Mouse (Mus musculus): ENCODE measurements at regions not wholly inside any gene's neighbourhood (a gene's known extent, or its start where the extent isn't known, plus 50 kb on each side); places are given as distances from the start of the nearest gene placed in this dataset.
A peak's percentile ranks its signal among the peaks of the same experiment; 100 is the strongest.

DNA sequence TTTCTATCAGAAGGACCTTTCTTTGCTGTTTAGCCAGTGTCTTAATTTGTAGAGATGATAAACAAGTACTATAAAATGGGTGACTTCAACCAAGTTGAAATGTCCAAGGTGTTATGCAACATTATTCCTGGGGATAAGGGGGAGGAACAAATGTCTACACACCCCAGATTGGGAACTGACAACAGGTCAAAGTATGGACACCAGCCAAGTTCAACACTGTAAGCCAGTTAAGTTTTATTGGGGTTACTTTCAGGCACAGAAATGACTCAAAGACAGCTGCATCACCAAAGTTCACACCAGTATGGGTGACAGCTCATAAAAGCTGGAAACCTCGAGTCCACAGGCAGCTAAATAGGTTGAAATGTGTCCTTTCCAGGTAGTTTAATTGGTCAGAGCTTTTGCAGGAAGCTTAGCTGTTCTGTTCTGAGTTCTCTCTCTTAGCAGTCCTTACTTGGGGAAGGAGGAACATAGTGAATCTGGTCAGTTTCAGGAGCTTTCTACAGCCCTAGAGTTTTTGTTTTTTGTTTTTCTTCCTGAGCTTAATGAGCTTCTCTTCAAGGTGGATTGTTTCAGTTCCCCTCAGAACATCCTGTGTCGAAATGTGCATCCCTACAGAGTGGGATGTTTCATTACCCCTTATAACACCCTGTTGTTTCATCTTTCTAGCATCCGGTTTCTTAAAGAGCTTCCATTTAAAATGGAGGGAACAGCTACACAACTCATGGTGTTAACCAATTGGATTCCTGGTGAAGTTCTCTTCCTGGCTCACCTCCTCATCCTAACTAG lies 279.2 kb upstream of the Cdyl start:
- Histone ChIP-seq H3K27me3 (replicated peaks; ENCODE audit: control insufficient read depth, insufficient read depth, low read length) (no peaks in the 10 kb centered on the region), H3K36me3 (ENCODE audit: control insufficient read depth, insufficient read depth, low read length) (no peaks in the 10 kb centered on the region), H3K27ac (ENCODE audit: insufficient read depth, low read depth, low read length) (no peak overlapping the region), H3K4me1 (ENCODE audit: control insufficient read depth, insufficient read depth, low read length) (peaks cover 4% of the 10 kb centered on the region), H3K4me3 (ENCODE audit: insufficient read depth, low read depth, low read length) (no peak overlapping the region)
- DNase-seq: no peak
- WGBS: 43% methylated on average over 3 of the region's 3 CpGs
- no peak for TF ChIP-seq POLR2A (IDR thresholded peaks at IDR 0.05; ENCODE audit: low read depth, low read length)
- TF ChIP-seq CTCF (conservative IDR thresholded peaks at IDR 0.05; ENCODE audit: insufficient read depth, insufficient read length, low read depth, low read length): no peak

- Histone ChIP-seq H3K36me3 (ENCODE audit: control insufficient read depth, insufficient read depth, low read length) (no peaks in the 10 kb centered on the region), H3K27ac (ENCODE audit: insufficient read depth, low read depth, low read length) (no peak overlapping the region), H3K4me1 (ENCODE audit: control insufficient read depth, insufficient read depth, low read length) (peaks cover 4% of the 10 kb centered on the region), H3K27me3 (replicated peaks; ENCODE audit: control insufficient read depth, insufficient read depth, low read length) (no peaks in the 10 kb centered on the region), H3K4me3 (ENCODE audit: insufficient read depth, low read depth, low read length) (no peak overlapping the region)
- TF ChIP-seq POLR2A (IDR thresholded peaks at IDR 0.05; ENCODE audit: low read depth, low read length) (no peak), CTCF (conservative IDR thresholded peaks at IDR 0.05; ENCODE audit: insufficient read depth, insufficient read length, low read depth, low read length) (no peak)
- no peak for DNase-seq
- WGBS: 47% methylated on average over 2 of the region's 2 CpGs
These were observed 278.0 kb upstream of the Cdyl start for GRCm38 (mm10) chr13:35381641-35382040.

- H3K27me3 ChIP-seq (replicated peaks; ENCODE audit: control insufficient read depth, insufficient read depth, low read length): no peaks in the 10 kb centered on the region
- H3K36me3 ChIP-seq (ENCODE audit: control insufficient read depth, insufficient read depth, low read length): no peaks in the 10 kb centered on the region
- H3K27ac ChIP-seq (ENCODE audit: insufficient read depth, low read depth, low read length): no peak overlapping the region
- H3K4me3 ChIP-seq (ENCODE audit: insufficient read depth, low read depth, low read length): no peak overlapping the region
- TF ChIP-seq POLR2A (IDR thresholded peaks at IDR 0.05; ENCODE audit: low read depth, low read length) (no peak), CTCF (conservative IDR thresholded peaks at IDR 0.05; ENCODE audit: insufficient read depth, insufficient read length, low read depth, low read length) (no peak)
- 33% methylated on average over 12 of the region's 12 CpGs for WGBS
- peaks cover 4% of the 10 kb centered on the region for H3K4me1 ChIP-seq (ENCODE audit: control insufficient read depth, insufficient read depth, low read length)
- DNase-seq: peak; percentile 24
These were observed 276.5 kb upstream of the Cdyl start for GRCm38 (mm10) chr13:35383000-35383623.

GRCm38 (mm10) chr13:35383624-35384018 lies 276.0 kb upstream of the Cdyl start:
- 35% methylated on average over 8 of the region's 8 CpGs for WGBS
- Histone ChIP-seq H3K4me3 (ENCODE audit: insufficient read depth, low read depth, low read length) (no peak overlapping the region), H3K27me3 (replicated peaks; ENCODE audit: control insufficient read depth, insufficient read depth, low read length) (no peaks in the 10 kb centered on the region), H3K4me1 (ENCODE audit: control insufficient read depth, insufficient read depth, low read length) (peaks cover 4% of the 10 kb centered on the region), H3K27ac (ENCODE audit: insufficient read depth, low read depth, low read length) (no peak overlapping the region), H3K36me3 (ENCODE audit: control insufficient read depth, insufficient read depth, low read length) (no peaks in the 10 kb centered on the region)
- peak; percentile 24 for DNase-seq
- TF ChIP-seq POLR2A (IDR thresholded peaks at IDR 0.05; ENCODE audit: low read depth, low read length) (no peak), CTCF (conservative IDR thresholded peaks at IDR 0.05; ENCODE audit: insufficient read depth, insufficient read length, low read depth, low read length) (no peak)

DNA sequence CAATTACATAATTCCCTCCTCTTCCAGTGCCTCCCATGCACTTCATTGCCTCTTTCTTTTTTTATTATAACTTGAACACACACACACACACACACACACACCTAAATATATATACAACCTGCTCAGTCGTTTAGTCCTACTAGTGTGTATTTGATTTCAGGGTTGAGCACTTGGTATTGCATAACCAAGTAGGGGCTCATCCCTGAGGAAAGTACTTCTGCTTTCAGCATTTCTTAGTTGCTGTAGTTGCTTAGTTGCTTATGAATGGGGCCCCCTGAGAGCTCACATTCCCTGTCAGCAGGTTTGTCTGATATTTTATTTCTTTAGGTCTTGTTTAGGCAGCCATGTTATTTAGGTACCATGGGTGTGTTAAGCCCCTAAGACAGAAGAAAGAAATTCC lies 271.3 kb upstream of the Cdyl start:
- no peak overlapping the region for H3K4me3 ChIP-seq (ENCODE audit: insufficient read depth, low read depth, low read length)
- no peak overlapping the region for H3K27ac ChIP-seq (ENCODE audit: insufficient read depth, low read depth, low read length)
- H3K27me3 ChIP-seq (replicated peaks; ENCODE audit: control insufficient read depth, insufficient read depth, low read length): no peaks in the 10 kb centered on the region
- no peak for DNase-seq
- TF ChIP-seq CTCF (conservative IDR thresholded peaks at IDR 0.05; ENCODE audit: insufficient read depth, insufficient read length, low read depth, low read length) (no peak), POLR2A (IDR thresholded peaks at IDR 0.05; ENCODE audit: low read depth, low read length) (no peak)
- no peaks in the 10 kb centered on the region for H3K4me1 ChIP-seq (ENCODE audit: control insufficient read depth, insufficient read depth, low read length)
- H3K36me3 ChIP-seq (ENCODE audit: control insufficient read depth, insufficient read depth, low read length): no peaks in the 10 kb centered on the region
- 33% methylated on average over 1 of the region's 1 CpGs for WGBS

DNA sequence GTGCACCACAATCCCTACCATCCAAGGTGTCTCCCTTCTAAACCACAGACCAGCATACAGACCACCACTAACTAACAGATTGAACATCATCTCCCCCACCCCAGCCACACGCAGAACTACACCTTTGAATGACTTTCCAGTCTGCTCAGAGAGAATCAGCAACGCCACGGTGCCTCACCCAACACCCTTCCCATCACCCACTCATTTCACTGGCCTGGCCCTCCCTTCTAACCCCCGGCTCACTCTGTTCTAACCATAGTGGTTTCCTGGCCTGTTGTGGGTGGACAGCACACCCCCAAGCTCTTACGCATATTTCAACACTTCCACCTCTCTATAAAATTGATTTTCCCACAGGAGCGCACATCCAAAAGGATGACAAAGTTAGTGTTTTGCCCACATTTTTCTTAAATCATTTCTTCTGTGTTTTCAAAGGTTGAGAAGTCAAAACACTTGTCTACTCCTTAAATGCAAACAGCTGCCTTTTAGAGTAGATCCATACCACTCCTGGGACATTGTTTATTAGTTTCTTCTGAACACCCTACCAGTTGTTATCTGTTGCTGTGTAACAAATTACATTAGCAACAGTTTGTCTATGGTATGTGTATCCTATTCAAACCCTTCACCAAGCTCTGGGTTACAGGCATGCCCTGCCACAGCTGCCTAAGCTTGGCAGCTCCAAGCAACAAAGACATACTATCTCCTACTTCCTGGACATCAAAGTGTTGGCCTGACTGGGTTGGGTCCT lies 269.7 kb upstream of the Cdyl start:
- Histone ChIP-seq H3K4me1 (ENCODE audit: control insufficient read depth, insufficient read depth, low read length) (no peaks in the 10 kb centered on the region), H3K27ac (ENCODE audit: insufficient read depth, low read depth, low read length) (no peak overlapping the region), H3K27me3 (replicated peaks; ENCODE audit: control insufficient read depth, insufficient read depth, low read length) (no peaks in the 10 kb centered on the region), H3K4me3 (ENCODE audit: insufficient read depth, low read depth, low read length) (no peak overlapping the region), H3K36me3 (ENCODE audit: control insufficient read depth, insufficient read depth, low read length) (no peaks in the 10 kb centered on the region)
- TF ChIP-seq CTCF (conservative IDR thresholded peaks at IDR 0.05; ENCODE audit: insufficient read depth, insufficient read length, low read depth, low read length) (no peak), POLR2A (IDR thresholded peaks at IDR 0.05; ENCODE audit: low read depth, low read length) (no peak)
- WGBS: 88% methylated on average over 6 of the region's 6 CpGs
- no peak for DNase-seq

DNA sequence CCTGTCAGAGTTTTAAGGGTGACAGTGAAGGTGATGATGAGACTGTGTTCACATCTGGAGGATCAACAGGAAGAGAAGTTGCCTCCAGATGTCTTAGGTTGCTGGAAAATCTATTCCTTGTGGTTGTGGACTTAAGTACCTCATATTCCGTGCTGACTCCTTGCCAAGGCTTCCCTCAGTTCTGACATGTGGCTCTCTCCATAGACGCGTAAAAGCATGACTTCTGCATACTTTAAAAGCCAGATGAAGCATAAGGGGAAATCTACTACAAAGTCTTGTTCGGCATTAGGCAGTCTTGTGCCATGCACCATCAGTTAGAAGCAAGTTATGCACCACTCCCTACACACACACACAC lies 269.1 kb upstream of the Cdyl start:
- H3K4me3 ChIP-seq (ENCODE audit: insufficient read depth, low read depth, low read length): no peak overlapping the region
- no peak for DNase-seq
- H3K36me3 ChIP-seq (ENCODE audit: control insufficient read depth, insufficient read depth, low read length): no peaks in the 10 kb centered on the region
- no peak overlapping the region for H3K27ac ChIP-seq (ENCODE audit: insufficient read depth, low read depth, low read length)
- 67% methylated on average over 4 of the region's 4 CpGs for WGBS
- no peaks in the 10 kb centered on the region for H3K27me3 ChIP-seq (replicated peaks; ENCODE audit: control insufficient read depth, insufficient read depth, low read length)
- no peaks in the 10 kb centered on the region for H3K4me1 ChIP-seq (ENCODE audit: control insufficient read depth, insufficient read depth, low read length)
- no peak for TF ChIP-seq CTCF (conservative IDR thresholded peaks at IDR 0.05; ENCODE audit: insufficient read depth, insufficient read length, low read depth, low read length)
- no peak for TF ChIP-seq POLR2A (IDR thresholded peaks at IDR 0.05; ENCODE audit: low read depth, low read length)
